Mouse (Mus musculus): ENCODE results near the gene Plekhh3.

Plekhh3 gene

DNA sequence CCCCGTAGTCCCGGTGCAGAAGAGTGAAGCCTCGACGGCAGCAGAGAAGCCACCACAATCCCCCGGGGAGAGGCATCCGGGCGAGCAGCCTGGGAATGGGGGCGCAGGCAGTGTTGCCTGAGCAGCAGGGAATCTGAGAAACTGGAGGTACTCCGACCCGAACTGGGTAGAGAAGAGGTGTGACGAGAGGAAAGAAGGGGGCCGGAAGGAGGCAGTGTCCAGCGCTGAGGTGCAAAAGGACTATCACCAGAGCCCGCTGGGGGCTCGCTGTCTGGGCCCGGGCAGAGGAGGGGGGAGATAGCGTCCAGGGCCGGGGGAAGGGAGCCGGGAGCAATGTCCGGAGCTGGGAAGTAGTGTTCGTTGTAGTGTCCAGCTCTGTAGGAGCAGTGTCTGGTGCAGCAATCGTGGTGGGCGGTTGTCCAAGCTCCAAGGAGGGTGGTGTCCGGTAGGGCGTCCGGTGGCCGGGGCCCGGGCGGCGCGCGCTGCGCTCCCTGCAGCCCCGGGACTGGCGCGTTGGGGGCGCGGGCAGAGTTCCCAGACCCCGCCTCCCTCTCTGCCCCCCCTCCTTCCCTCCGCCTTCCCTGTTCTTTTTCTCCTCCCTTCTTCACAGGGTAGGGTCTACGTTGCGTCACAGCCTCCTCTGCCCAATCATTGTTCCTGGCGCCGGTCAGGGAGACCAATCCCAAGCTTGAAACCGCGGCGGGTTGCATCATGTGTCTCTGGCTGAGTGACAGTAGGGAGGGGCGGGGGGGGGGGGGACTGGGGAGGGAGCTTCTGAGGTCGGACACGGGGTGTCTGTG is at the start of gene Plekhh3:
Plekhh3 (minus strand) TSS at position 541 of the 800 bp plus-strand sequence.
- in situ Hi-C loops (cut with MseI, MboI), result no loop called here

DNA sequence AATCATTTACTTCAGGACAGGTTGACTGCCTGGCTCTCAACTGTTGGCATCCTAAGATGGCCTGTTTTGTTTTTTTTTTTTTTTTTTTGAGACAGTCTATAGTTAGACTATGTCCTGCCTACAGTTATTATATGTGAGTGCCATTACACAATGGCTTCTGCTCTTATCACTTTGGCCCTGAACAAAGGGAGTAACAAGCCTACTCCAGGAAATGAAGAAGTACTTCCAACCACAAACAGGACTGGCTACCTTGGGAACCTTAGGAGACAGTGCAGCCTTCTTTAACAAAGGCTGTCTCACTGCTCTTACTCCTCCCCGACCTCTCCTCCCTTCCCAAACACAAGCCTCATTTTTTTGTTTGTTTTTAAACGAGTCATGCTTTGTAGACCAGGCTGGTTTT is 49.7 kb upstream of the Plekhh3 start:
- in situ Hi-C loops (cut with MseI, MboI), result no loop called here

DNA sequence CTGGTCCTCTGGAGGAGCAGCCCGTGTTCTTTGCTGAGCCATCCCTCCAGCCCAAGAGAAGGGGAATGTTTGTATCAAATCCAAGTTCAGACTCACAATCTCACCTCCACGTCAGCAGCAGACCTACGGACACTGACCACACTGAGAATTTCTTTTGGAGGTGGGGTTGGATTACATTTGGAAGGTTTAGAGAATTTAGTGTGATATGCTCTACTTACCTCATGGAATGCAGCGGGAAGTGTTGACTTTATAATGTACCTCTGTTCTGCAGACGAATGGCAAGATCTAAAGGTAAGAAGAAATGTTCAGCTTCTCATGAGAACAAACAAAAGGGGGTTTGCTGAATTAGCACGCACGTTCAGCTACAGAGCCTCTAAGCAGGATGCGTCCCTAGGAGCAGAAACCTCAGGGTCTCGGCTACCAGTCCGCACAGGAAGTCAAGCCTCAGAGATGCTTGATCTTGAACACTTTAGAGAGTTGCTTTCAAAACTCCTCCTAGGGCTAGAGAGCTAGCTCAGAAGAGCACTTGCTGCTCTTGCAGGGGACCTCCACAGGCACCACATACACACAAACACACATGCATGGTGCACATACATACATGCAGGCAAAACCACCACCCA is 47.4 kb upstream of the Plekhh3 start:
- in situ Hi-C loops (cut with MseI, MboI), result loop anchor here in 1 of 2 experiments (10.0 kb wide), 1 partner anchor 86 kb away; the partner anchor contains the start of gene Becn1

DNA sequence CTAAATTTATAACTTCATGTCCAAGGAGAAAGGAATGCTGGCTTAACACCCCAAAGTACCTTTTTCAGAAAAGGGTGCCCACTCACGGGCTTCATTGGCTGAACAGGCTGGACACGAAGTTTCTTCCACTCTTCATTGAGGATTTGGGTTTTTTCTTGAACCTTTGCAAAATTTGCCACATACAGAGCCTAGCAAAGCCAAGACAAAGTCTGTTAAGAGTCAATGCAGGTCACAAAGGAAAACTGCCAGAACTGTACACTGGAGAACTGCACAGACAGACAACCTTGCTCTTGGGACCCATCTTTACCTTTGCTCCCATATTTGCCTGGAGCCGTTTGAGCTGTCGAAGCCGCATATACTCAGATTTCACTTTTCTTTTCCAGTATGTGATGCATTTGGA is 45.8 kb upstream of the Plekhh3 start:
- in situ Hi-C loops (cut with MseI, MboI), result loop anchor here in 1 of 2 experiments (10.0 kb wide), 1 partner anchor 88 kb away; the partner anchor contains the start of gene Becn1

DNA sequence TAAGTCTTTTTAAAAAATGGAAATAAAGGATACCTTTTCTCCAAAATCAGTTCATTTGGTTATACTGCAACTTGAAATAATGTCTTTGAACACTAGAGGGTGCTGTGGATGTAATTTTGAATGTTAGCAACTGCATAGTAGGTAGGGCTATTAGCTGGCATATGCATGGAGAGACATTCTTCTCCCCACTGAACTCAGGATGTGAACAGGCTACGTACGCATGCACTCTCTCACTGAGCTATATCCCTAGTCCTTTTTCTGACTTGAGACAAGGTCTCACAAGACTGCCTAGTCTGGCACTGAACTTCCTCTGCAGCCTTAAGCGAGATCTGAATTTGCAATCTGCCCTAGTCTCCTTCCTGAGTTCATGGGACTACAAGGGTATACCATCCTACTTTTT is 40.8 kb upstream of the Plekhh3 start:
- in situ Hi-C loops (cut with MseI, MboI), result loop anchor here (5.0 to 10.0 kb wide), 2 partner anchors 35 to 93 kb away; partner anchors contain the start of genes Ramp2 (in 2 of the 2) and Becn1 (in 1 of the 2)

DNA sequence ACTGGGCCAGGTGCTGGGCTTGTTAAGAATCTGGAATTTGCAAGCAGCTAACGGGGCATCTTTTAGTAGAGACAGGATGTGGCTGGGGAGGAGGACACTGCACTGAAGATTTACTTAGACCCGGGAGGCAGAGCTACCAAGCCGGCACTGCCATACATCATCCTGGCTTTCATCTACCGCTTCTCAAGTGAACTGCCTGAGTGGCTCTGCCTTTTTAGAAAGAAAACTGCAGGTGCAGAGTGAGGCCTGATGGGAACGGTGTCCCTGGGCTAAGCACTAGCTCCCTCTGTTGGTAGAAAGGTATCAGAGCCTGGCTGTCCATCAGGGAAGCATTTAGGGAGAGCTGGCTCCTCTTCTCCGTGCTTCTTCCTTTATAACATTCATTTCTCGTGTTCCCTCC is 29.8 kb upstream of the Plekhh3 start:
- in situ Hi-C loops (cut with MseI, MboI), result no loop called here

DNA sequence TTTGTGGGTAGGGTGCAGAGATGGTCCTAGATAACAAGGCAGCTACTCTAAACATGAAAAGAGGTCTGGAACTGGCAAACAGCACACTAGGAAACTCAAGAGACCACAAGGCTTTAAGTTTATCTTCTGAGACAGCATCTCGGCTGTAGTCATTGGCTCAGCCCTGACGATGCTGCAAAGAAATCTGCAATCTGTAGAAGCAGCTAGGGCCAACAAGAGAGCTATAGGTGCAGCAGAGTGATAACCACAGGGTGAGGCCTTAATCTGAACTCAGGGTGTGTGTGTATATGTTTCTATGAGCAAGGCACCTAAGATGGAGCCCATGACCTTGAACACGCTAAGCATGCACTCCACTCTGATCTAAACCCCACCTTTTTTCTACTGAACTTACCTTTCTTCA is 28.4 kb upstream of the Plekhh3 start:
- in situ Hi-C loops (cut with MseI, MboI), result no loop called here

DNA sequence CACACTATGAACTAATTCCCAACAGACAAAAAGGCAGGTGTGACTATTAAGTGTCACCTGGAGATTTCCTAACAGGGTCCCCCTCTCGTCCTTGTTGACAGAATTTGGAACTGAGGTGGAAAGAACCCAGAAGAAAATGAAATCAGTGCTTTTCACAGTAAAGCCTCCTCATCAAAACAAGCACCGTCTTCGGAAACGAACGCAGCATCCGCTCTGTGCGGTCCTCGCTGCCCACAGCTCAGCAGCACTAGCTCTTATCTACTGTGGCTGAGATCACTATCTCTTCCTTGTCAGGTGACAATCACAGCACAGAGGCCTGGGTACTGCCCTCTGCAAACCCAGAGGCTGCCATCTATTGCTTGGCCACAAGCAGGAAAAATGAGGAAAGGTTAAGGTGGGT is 25.0 kb upstream of the Plekhh3 start:
- in situ Hi-C loops (cut with MseI, MboI), result no loop called here

DNA sequence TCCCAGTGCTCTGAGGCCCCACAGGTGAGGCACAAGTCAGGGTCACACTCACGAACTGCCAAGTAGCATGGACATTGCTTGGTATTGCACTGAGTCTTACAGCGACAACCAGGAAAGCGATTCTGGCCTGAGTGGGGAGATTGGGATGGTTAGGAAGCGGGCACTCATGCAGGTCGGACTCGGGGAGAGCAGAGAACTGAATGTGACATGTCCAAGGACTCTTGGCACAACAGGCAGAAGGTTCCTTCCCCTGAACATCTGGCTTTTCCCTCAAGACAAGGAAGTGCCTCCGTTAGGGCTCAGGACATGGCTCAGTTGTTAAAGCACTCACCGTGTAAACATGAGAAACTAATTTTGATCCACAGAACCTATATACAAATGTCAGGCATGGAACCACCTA is 24.4 kb upstream of the Plekhh3 start:
- in situ Hi-C loops (cut with MseI, MboI), result no loop called here

DNA sequence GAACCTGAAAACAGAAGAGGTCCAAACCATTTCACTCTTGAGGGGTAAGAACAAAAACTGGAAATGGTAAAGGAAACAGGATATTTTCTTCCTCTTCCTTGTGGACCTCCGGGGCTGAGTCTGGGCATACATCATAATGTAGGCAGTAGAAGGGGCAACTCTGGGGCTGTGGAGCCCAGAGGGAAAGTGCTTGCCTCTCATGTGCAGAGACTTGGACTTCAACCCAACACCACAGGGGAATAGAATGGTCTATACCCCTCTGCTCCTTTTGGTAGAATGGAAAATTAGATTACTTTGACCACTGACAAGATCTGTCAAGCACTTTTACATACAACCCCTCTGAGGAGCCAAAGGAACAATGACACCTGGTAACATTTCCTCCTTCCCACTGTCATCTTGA is 23.9 kb upstream of the Plekhh3 start:
- in situ Hi-C loops (cut with MseI, MboI), result no loop called here

DNA sequence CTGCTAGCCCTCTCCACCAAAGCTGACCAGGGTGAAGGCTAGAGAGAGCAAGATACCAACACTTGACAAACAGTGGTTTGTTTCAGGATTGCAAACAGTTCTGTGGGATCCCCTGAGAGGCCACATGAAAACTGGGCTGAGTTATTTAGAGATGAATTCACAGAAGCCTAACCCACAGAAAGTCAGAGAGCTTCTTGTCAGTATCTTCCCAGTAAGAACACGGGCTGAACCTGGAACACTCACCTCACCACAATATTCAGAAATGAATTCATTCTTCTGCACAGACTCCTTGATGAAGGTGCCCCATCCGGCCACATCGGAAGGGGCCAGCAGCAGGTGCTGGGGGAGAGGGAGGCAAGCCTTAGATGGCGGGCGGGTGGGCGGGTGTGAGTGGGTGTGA is 23.5 kb upstream of the Plekhh3 start:
- in situ Hi-C loops (cut with MseI, MboI), result no loop called here

DNA sequence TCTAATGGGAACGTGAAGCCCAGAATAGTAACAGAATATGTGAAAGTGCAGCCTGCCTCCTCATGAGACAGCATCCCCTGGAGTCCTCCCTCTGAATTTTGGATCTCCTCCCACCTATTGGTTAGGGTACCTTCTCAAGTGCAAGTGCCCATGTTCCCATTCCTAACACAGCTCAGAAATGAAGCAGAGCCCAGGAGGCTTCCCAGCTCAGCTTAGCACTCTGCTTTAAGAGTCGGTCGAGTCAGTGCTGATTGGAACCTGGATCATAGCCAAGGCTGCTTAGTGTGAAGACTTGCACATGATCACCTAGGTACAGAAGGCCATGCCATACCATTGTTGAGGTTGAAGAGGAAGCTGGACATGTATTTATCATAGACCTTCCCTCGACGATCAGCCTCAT is 23.0 kb upstream of the Plekhh3 start:
- in situ Hi-C loops (cut with MseI, MboI), result no loop called here

DNA sequence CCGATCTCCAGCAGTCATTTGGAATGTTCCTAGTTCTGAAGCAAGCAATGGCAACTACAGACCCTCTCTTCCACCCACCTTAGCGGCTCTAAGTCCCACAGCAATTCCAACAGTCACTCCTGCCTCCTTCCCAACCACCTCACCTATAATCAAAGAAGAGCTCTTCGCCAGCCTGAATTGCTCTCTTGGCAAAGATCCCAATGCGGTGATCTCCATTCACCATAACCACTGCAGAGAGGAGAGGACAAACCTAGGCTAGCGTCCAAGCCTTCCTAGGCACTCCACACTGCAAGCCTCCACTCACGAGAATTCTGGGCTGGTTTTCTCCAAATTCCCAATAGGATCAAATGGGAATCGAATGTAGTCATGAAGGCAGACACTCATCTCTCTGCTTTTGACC is 21.9 kb upstream of the Plekhh3 start:
- in situ Hi-C loops (cut with MseI, MboI), result no loop called here

DNA sequence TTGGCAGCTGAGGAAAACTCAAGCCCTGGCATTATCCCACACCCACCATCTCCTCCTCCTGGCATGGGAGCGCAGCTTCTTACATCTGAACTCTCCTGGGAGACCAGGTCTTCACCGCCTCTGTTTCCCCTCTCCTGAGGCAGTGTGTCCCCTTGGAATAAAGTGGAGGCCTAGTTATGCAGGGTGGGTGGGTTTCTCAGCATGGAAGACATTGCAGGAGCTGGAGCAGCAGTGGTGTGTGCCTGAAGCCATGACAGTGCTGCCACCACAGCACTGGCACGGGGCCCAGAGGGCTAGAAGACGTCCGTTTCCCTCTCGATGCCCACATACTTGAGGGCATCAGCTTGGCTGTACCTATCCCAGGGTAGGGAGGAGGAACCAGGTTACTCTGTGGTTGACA is 21.5 kb upstream of the Plekhh3 start:
- in situ Hi-C loops (cut with MseI, MboI), result no loop called here

DNA sequence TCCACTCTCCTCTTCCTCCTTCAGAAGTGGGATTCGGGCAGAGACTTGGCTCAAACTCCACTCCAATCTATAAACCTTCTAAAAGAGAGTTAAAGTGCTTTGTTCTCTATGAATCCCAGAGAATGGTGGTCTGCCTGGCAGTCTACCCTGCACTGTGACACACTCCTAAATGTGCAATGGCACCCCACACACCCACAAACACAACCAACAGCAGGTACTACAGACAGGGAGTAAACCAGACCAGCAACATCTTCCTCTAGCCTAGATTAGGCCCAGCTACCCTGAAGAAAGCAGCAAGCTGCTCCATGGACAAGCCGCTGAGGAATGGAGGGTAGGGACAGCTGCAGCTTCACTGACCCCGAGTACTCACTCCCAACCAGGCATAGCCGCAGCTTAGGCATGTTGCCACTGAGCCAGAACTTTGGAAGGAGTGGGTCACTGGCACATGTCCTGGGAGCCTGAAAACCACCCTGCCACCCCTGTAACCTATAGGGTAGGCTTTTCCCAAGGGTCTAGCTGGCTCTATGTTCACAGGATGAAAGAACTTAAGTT is 20.8 kb upstream of the Plekhh3 start:
- in situ Hi-C loops (cut with MseI, MboI), result no loop called here

DNA sequence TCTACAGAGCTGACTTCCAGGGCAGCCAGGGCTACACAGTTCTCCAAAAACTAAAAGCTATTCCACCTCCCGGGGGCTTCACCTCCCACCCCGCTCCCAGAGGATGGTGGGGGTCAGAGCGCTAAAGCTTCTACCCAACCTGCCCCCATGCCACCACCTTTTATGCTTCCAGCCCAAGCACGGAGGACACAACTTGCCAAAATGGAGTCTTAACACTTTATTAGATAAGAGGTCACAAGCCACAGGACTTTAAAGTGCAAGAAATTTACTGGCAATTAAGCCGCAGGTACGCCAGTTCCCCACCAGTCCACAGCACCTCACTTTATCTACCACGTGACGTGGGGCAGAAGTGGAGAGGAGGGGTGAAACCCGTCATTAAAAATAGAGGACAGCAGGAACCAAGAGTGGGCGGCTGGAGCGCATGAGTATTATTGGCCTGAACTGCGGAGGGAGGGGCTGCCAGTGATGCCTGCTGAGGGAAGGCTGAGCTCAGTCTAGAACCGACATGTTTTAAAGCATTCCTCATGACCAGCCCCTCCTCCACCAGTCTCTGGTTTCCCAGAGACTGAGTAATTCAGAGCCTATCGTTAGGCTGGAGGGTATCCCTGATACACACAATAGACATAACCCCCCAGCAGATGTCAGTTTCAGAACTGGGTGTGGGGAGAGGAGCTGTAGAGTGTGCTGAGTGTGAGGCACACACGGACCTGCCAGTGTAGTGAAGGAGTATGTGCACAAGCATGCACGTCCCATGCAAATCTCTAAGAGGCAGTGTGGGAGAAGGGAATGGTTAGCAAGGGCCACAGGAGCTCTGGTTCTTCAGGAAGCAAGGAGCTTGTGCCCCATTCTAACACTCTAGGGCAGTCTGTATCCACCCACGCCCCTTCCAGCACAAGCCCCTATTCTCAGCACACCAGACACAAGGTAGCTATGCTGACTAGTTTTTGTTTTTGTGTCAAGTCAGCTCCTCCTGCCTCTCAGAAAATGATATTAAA is 20.1 kb upstream of the Plekhh3 start:
- in situ Hi-C loops (cut with MseI, MboI), result no loop called here

DNA sequence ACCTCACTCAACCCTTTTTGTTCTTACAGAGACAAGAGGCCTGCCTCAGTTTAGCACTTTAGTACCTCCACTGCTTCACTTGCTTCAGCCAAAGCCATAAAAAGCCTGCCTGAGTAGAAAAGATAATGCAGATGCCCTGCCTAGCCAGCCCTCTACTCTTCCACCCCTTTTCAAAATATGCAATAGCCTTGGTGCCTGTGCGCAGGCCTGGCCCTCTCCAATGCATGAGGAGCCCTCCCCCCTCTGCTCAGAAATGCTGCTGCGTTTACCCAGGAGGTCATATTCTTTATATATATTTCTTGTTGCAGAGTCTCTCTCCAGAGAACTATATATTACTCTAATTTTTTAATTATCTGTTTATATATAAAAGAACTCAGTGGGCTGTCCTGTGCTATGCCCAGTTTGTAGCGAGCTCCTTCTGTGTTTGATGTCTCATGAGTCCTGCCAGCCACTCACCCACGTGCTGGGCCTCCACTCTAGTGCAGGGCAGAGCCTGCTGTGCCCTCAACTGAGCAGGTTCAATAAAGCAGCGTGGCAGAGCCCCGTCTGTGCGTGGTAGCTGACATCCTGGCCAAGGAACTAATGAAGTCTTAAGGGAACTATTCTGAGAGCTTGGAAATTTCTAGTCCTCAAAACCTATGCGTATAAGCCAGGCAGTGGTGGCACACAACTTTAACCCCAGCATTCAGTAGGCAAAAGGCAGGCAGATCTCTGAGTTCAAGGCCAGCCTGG is 19.2 kb upstream of the Plekhh3 start:
- in situ Hi-C loops (cut with MseI, MboI), result no loop called here

DNA sequence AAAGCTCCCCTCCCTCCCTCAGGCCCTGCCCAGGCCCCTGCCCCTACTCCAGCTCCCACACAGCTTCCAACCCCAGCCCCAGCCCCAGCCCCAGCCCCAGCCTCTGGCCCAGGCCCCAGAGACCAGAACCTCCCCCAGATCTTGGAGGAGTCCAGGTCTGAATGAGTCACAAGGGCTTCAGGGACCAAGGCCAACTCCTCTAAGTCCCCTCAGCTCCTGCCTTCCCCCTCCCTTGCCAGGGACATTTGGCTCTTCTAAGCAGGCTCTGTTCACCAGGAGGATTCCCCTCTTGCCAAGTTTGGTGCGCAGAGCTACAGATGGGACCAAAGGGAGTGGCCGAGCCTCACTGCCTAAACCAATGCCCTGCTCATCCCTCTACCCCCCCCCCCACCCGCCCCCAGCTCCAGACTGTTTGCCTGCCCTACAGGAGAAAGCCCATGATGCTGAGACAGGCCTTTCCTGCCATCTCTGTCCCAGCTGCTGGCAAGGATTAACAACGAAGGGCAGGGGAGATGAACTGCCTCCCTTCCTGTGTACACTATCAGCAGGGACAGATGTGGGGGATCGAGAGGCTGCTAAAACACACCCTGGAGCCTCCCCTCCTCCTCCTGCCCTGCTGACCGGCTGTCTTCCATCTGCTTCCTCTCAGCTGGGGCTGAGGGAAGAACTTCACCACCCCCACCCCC is 18.5 kb upstream of the Plekhh3 start:
- in situ Hi-C loops (cut with MseI, MboI), result no loop called here

DNA sequence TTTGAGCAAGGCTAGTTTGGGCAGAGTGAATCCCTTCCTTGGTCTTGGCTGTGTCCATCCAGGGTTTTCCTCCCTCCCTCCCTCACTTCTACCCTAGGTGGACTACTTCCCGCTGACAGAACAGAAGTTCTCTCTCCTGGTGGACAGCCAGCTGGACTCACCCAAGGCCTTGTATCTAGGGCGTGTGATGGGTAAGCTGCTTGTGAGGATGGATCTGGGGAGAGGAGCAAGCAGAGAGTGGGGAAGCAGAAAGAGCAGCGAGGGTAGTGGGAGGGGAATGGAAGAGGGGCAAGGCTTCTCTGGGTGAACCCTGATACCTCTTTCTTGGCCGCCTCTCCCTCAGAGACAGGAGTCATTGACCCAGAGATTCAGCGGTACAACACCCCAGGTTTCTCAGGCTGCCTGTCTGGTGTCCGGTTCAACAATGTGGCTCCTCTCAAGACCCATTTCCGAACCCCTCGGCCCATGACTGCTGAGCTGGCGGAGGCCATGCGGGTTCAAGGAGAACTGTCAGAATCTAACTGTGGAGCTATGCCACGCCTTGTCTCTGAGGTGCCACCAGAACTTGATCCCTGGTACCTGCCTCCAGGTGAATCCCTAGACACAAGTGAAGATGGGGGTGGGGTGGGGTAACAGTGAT is 17.1 kb upstream of the Plekhh3 start:
- in situ Hi-C loops (cut with MseI, MboI), result no loop called here

DNA sequence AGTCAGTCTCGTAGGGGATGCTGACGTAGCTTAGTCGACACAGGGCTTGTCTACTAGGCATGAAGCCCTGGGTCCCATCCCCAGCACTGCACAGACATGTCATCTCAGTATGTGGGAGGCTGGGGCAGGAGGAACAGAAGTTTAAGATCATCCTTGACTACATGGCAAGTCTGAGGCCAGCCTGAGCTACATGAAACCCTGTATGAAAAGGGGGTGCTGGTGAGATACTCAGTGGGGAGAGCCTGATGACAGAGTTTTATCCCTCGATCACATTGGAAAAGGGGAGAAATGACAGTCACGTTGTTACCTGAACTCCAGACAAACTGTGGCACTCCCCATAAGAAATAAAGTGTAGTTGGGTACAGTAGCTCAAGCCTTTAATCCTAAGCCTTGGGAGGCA is 16.4 kb upstream of the Plekhh3 start:
- in situ Hi-C loops (cut with MseI, MboI), result no loop called here
